Mouse (Mus musculus): ENCODE measurements around the gene 9030612E09Rik. TPM values are rescaled to one million over a fixed set of nuclear protein-coding genes. Genes with fewer than 3 reads are reported as not detected.

Gene 9030612E09Rik
- polyA plus RNA-seq (2012; fragmentation: generic; extraction: Trizol), result 1 to 10 TPM in 1 of 2 experiments, under 1 TPM in 1; 0.48 to 3.7 TPM

DNA sequence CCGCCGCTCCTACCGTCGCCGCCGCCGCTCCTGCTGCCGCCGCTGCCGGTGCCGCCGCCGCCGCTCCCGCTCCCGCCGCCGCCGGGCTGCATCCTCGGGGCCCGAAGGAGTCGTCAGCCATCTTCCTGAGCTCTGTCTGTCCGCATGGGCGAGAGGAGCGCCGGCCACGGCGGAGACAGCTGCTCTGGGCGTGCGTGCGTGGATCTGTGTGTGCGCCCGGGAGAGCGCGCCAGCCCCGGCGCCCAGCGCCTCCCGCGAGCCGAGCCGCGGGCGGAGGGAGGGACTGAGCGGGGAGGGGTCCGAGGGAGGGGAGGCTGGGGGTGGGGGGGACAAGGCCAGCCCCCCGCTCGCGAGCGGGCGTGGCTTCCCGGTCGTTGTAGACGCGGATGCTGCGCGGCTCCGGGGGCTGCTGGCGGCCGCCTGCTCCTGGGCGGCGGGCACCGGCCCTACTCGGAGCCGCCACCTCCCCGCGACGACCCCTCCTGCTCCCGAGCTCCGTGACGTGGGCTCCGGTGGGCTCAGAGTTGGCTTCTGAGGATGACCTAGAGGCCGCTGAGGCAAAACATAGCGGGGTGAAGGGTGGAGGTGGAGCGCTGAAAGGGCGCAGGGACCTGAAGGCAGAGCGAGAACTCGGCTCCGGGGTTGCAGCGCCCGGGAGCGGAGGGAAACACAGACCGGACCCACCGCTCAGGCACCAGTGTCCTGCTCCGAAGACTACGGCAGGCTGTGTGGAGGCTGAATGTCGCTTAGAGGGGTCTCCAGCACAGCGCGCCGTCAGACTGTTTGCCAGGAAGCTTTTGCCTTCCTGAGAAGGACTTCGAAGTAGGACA is at the start of gene 9030612E09Rik, which contains the start of gene Sobp:
Gene 9030612E09Rik (plus strand): TSS at position 379 of the 830 bp plus-strand sequence.
Gene Sobp (minus strand): TSS at position 205 of the 830 bp plus-strand sequence.

DNA sequence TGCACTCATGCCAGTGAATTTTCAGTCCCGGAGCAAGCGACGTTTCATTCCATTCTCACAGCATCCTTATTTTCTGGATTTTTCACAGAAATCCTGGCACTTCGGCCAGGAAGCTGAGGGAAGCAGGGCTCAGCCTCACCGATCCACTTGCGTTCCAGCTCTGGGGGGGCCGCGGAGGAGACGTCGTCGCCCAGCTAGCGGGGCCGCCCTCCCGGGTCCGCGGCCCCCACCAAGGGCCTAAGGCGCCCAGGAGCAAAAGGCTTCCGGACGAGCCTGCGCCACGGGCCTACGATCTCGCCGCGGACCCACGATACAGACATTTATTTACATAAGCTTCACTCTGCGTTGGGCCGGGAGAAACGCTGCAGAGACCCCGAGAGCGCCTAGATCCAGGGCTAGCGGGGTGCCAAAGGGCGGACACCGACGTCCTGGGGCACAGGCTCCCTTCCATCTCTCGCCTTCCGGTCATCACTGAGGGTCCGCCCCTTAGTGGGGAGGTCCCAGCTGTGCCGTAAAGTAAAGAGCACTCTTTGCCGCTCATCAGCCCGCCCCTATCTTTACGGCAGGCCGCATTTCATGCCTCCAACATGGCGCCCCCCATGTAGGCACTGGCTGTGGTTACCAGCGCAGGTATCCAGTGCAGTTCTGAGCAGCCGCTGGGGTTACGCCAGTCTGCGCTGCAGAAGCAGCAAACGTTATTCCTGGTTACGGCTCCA is 46.6 kb downstream of the 9030612E09Rik start, which contains the start of gene Pdss2:
Gene Pdss2 (plus strand): TSS at position 577 of the 716 bp plus-strand sequence.

Other genes starting within 250 kb of the 9030612E09Rik start
- gene Sobp, start 174 bp upstream of the 9030612E09Rik start, polyA plus RNA-seq (2012; fragmentation: generic; extraction: Trizol), result 10 to 100 TPM in 1 of 2 experiments, 1 to 10 TPM in 1; 1.5 to 13.7 TPM
- gene Pdss2, start 46.8 kb downstream of the 9030612E09Rik start, polyA plus RNA-seq (2012; fragmentation: generic; extraction: Trizol), result 1 to 10 TPM; 2.3 to 5.1 TPM

All from C3H10T1/2 (cell line).